Mouse (Mus musculus): ENCODE measurements at regions not wholly inside any gene's neighbourhood (a gene's known extent, or its start where the extent isn't known, plus 50 kb on each side); places are given as distances from the start of the nearest gene placed in this dataset.

DNA sequence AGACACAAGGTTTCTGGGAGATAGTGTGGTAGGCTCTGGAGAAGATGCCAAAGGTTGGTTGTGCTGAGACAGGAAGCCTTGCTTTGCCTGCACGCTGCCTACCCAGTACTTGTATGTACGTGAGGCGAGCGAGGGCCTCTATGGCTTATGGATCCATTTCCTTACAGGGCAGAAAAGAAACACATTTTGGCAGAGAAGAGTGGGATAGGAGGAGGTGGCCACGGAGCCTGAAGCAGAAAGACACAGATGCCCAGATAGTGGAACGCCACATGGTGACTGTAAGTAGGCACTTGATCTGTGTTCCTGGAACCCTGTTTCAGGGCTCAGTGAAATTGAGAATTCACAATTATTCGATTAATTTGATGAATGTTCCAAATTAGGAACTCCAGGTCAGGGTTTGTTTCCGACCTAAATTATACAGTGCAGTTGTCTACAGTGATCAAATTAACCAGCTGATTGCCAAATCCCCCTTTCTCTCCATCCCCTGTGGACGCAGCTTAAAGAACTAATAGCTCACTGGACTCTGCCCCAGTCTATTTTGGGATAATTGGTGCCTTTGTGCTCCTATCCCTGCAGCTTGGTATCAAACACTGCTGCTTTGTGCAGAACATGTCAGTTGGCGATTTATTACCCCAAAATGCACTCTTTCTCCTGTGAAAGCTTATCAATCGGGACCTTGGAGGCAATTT, 187.6 kb downstream of the Sox2 start:
- Histone ChIP-seq H3K4me3 (ENCODE audit: low read depth, low read length) (no peak overlapping the region), H3K36me3 (replicated peaks; ENCODE audit: control insufficient read depth, insufficient read depth, low read depth, low read length) (no peaks in the 10 kb centered on the region), H3K4me2 (ENCODE audit: low read depth, low read length) (no peak overlapping the region), H3K27ac (replicated peaks; ENCODE audit: low read depth, low read length) (no peak overlapping the region), H3K9ac (replicated peaks; ENCODE audit: low read length) (no peak overlapping the region), H3K9me3 (replicated peaks; ENCODE audit: control insufficient read depth, low read length) (no peaks in the 10 kb centered on the region), H3K27me3 (ENCODE audit: control insufficient read depth, insufficient read depth, low read length) (no peaks in the 10 kb centered on the region), H3K4me1 (ENCODE audit: control insufficient read depth, insufficient read depth, low read length) (no peaks in the 10 kb centered on the region)
- DNase-seq (ENCODE audit: low spot score), result peak; percentile 35
- ATAC-seq (replicated peaks; ENCODE audit: insufficient number of reproducible peaks, low FRiP score, low TSS enrichment, low read depth), result no peak
- 47% methylated on average over 11 of the region's 11 CpGs for WGBS

DNA sequence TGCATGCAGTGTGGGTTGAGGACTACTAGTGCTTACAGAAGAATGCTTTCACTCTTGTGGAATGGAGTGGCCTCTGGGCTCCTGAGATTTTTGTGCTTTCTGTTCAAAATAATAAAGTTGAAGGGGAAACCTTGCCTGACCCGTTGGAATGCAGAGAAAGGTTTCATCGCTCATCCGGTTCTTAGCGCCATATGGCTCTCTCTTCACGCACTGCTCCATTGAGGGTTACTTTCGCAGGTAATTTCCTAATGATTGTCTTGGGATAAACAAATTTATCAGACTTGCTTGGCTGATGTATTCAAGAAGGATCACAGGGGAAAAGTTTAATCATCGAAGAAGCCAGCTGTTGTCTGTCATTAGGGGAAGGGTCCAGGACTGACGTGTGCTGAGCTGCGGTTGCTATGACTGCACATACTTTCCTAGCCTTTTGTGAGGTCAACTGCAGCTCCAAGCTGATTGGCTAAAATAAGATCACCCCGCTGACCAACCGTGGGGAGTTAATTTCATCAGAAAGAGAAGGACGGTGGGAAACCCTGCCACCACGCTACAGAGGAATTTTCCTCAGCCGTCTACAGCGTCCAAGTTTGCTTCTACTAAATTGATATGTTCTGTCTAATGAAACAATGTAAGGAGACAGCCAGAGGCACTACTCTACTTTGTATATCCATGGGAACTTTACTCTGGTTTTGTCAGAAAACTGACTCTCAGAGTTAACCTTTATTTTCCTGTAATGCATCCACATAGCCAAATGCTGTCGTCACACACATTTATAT, 210.9 kb downstream of the Sox2 start:
- no peak overlapping the region for H3K27ac ChIP-seq (replicated peaks; ENCODE audit: low read depth, low read length)
- ATAC-seq (replicated peaks; ENCODE audit: insufficient number of reproducible peaks, low FRiP score, low TSS enrichment, low read depth) (no peak), DNase-seq (ENCODE audit: low spot score) (peak; percentile 10)
- no peaks in the 10 kb centered on the region for H3K9me3 ChIP-seq (replicated peaks; ENCODE audit: control insufficient read depth, low read length)
- H3K27me3 ChIP-seq (ENCODE audit: control insufficient read depth, insufficient read depth, low read length), result no peaks in the 10 kb centered on the region
- no peak overlapping the region for H3K9ac ChIP-seq (replicated peaks; ENCODE audit: low read length)
- H3K4me1 ChIP-seq (ENCODE audit: control insufficient read depth, insufficient read depth, low read length), result no peaks in the 10 kb centered on the region
- H3K4me2 ChIP-seq (ENCODE audit: low read depth, low read length), result no peak overlapping the region
- no peaks in the 10 kb centered on the region for H3K36me3 ChIP-seq (replicated peaks; ENCODE audit: control insufficient read depth, insufficient read depth, low read depth, low read length)
- WGBS, result 70% methylated on average over 16 of the region's 16 CpGs
- H3K4me3 ChIP-seq (ENCODE audit: low read depth, low read length), result no peak overlapping the region

DNA sequence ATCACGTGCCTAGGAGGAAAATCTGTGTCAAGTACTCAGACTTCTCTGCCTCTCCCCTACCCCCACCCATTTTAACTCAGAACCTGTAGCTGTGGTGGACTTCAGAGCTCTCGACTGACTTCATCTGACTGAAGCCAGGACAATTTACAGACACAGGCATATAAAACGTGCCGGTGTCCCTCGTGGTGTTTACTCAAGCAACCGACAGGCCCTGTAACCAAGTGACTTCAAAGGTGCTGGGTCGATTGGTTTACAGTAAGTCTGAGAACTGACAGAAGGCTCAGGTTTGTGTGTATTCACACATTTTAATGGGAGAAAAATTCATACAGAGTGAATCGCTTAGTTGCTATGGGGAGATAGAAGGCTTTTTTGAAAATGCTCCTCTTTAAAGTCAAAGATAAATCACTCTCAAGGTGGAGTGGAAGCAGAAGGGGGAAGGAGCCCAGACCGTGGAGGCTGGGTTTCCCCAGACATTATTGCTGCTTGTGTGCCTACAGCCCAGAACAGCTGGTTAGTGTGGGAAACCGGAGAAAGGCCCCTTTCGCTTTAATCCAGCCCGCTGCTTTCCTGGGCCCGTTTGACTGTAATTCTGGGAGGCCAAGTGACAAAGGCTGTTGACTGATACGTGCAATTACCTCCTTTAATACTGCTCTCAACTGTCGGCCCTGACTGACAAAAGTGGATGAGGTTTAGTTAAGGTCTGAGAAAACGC, 218.6 kb downstream of the Sox2 start:
- Histone ChIP-seq H3K9me3 (replicated peaks; ENCODE audit: control insufficient read depth, low read length) (no peaks in the 10 kb centered on the region), H3K4me2 (ENCODE audit: low read depth, low read length) (no peak overlapping the region), H3K36me3 (replicated peaks; ENCODE audit: control insufficient read depth, insufficient read depth, low read depth, low read length) (no peaks in the 10 kb centered on the region), H3K27me3 (ENCODE audit: control insufficient read depth, insufficient read depth, low read length) (no peaks in the 10 kb centered on the region), H3K4me1 (ENCODE audit: control insufficient read depth, insufficient read depth, low read length) (no peaks in the 10 kb centered on the region), H3K27ac (replicated peaks; ENCODE audit: low read depth, low read length) (no peak overlapping the region), H3K9ac (replicated peaks; ENCODE audit: low read length) (no peak overlapping the region), H3K4me3 (ENCODE audit: low read depth, low read length) (no peak overlapping the region)
- DNase-seq (ENCODE audit: low spot score) (peak; percentile 56), ATAC-seq (replicated peaks; ENCODE audit: insufficient number of reproducible peaks, low FRiP score, low TSS enrichment, low read depth) (no peak; the same call in 1 of the 2 replicates)
- WGBS, result 46% methylated on average over 16 of the region's 16 CpGs

DNA sequence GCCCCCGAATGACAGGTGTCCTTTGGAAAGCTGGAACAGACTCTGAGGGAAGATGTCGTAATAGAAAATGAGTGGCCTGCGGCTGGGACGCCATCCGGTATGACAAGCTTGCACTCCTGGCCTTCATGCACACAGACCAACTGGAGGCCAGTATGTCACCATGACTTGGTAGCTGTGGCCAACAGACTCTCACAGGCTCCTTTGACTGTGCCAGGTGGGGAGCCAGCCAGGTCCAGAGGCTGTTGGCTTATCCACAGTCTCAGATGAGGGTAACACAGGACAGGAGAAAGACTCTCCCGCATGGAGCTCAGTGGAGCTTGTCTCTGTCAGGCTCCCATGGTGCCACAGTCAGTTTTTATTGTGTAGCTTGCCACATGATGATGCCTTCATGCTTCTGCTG, 219.7 kb downstream of the Sox2 start:
- H3K4me1 ChIP-seq (ENCODE audit: control insufficient read depth, insufficient read depth, low read length), result no peaks in the 10 kb centered on the region
- H3K27me3 ChIP-seq (ENCODE audit: control insufficient read depth, insufficient read depth, low read length), result no peaks in the 10 kb centered on the region
- H3K36me3 ChIP-seq (replicated peaks; ENCODE audit: control insufficient read depth, insufficient read depth, low read depth, low read length), result no peaks in the 10 kb centered on the region
- no peak overlapping the region; the same call in 1 of the 2 replicates for H3K9ac ChIP-seq (replicated peaks; ENCODE audit: low read length)
- H3K27ac ChIP-seq (replicated peaks; ENCODE audit: low read depth, low read length), result no peak overlapping the region
- 91% methylated on average over 6 of the region's 6 CpGs for WGBS
- DNase-seq (ENCODE audit: low spot score) (no peak), ATAC-seq (replicated peaks; ENCODE audit: insufficient number of reproducible peaks, low FRiP score, low TSS enrichment, low read depth) (no peak)
- H3K4me2 ChIP-seq (ENCODE audit: low read depth, low read length), result no peak overlapping the region
- H3K9me3 ChIP-seq (replicated peaks; ENCODE audit: control insufficient read depth, low read length), result no peaks in the 10 kb centered on the region
- H3K4me3 ChIP-seq (ENCODE audit: low read depth, low read length), result no peak overlapping the region

DNA sequence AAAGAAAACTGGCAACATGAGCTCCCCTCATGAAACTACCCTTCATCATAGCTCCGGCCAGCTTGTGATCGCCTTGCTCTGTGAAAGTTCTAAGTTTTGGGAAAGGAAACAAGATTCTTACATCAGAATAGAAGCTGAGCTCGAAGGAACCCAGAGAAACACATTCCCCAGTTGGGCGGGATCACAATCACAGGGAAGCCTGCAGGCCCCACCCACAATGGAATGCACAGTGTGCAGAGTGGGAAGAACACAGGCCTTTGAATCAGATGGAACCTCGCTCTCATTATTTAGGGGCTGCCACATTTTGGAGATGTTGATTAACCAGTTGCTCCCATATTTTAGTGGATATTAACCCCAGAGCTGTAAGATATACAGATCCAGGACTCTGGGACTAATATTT, 234.9 kb downstream of the Sox2 start:
- H3K4me1 ChIP-seq (ENCODE audit: control insufficient read depth, insufficient read depth, low read length), result no peaks in the 10 kb centered on the region
- no peaks in the 10 kb centered on the region for H3K9me3 ChIP-seq (replicated peaks; ENCODE audit: control insufficient read depth, low read length)
- 80% methylated on average over 5 of the region's 5 CpGs for WGBS
- no peak overlapping the region for H3K4me3 ChIP-seq (ENCODE audit: low read depth, low read length)
- DNase-seq (ENCODE audit: low spot score), result no peak
- H3K27me3 ChIP-seq (ENCODE audit: control insufficient read depth, insufficient read depth, low read length), result no peaks in the 10 kb centered on the region
- no peak overlapping the region for H3K27ac ChIP-seq (replicated peaks; ENCODE audit: low read depth, low read length)
- no peak overlapping the region for H3K4me2 ChIP-seq (ENCODE audit: low read depth, low read length)
- no peaks in the 10 kb centered on the region for H3K36me3 ChIP-seq (replicated peaks; ENCODE audit: control insufficient read depth, insufficient read depth, low read depth, low read length)
- no peak overlapping the region for H3K9ac ChIP-seq (replicated peaks; ENCODE audit: low read length)
- no peak for ATAC-seq (replicated peaks; ENCODE audit: insufficient number of reproducible peaks, low FRiP score, low TSS enrichment, low read depth)

DNA sequence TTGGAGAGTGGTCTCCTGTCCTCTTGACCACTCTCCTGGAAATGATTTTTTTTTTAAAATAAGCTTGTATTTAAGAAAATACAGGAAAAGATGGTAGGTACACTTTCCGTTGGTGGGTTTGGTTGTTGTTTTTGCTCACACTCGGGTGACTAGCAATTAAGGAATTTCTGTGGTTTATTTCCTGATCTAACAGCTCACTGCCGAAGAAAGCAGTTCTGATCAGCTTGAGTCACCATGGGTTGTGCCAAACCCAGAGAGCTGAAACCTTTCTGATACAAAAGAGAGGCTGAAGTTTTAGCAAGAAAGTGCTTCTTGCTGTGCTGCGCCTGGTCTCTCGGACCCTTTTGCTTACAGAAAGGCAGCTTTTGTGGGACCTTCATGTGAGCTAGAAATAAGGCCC, 243.2 kb downstream of the Sox2 start:
- Histone ChIP-seq H3K9ac (replicated peaks; ENCODE audit: low read length) (no peak overlapping the region), H3K4me3 (ENCODE audit: low read depth, low read length) (no peak overlapping the region), H3K27ac (replicated peaks; ENCODE audit: low read depth, low read length) (no peak overlapping the region), H3K27me3 (ENCODE audit: control insufficient read depth, insufficient read depth, low read length) (no peaks in the 10 kb centered on the region), H3K9me3 (replicated peaks; ENCODE audit: control insufficient read depth, low read length) (no peaks in the 10 kb centered on the region), H3K4me1 (ENCODE audit: control insufficient read depth, insufficient read depth, low read length) (no peaks in the 10 kb centered on the region), H3K4me2 (ENCODE audit: low read depth, low read length) (no peak overlapping the region), H3K36me3 (replicated peaks; ENCODE audit: control insufficient read depth, insufficient read depth, low read depth, low read length) (no peaks in the 10 kb centered on the region)
- ATAC-seq (replicated peaks; ENCODE audit: insufficient number of reproducible peaks, low FRiP score, low TSS enrichment, low read depth) (no peak), DNase-seq (ENCODE audit: low spot score) (no peak)
- 86% methylated on average over 5 of the region's 5 CpGs for WGBS

DNA sequence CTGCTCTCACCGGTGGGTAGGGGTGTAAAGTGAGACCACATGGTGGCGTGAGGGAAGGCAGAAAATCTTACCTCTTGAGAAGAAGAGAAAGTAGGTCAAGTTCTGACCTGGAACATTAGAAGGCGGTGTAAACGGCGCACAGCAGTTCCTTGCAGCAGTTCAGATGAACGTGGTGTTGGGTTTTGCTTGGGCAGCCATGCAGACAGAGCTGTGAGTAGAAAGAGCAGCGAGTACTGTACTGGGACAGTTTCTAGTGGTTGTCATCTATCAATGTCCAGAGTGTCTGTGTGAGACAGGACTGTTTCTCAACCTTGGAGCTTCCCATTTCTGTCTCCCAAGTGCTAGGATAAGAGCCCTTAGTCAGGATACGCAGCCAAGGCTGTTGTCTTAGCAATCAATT, 252.9 kb downstream of the Sox2 start:
- Histone ChIP-seq H3K4me1 (ENCODE audit: control insufficient read depth, insufficient read depth, low read length) (no peaks in the 10 kb centered on the region), H3K36me3 (replicated peaks; ENCODE audit: control insufficient read depth, insufficient read depth, low read depth, low read length) (no peaks in the 10 kb centered on the region), H3K27me3 (ENCODE audit: control insufficient read depth, insufficient read depth, low read length) (no peaks in the 10 kb centered on the region), H3K4me2 (ENCODE audit: low read depth, low read length) (no peak overlapping the region), H3K9me3 (replicated peaks; ENCODE audit: control insufficient read depth, low read length) (no peaks in the 10 kb centered on the region), H3K4me3 (ENCODE audit: low read depth, low read length) (no peak overlapping the region), H3K27ac (replicated peaks; ENCODE audit: low read depth, low read length) (no peak overlapping the region), H3K9ac (replicated peaks; ENCODE audit: low read length) (no peak overlapping the region)
- 84% methylated on average over 8 of the region's 8 CpGs for WGBS
- no peak for ATAC-seq (replicated peaks; ENCODE audit: insufficient number of reproducible peaks, low FRiP score, low TSS enrichment, low read depth)
- no peak for DNase-seq (ENCODE audit: low spot score)

DNA sequence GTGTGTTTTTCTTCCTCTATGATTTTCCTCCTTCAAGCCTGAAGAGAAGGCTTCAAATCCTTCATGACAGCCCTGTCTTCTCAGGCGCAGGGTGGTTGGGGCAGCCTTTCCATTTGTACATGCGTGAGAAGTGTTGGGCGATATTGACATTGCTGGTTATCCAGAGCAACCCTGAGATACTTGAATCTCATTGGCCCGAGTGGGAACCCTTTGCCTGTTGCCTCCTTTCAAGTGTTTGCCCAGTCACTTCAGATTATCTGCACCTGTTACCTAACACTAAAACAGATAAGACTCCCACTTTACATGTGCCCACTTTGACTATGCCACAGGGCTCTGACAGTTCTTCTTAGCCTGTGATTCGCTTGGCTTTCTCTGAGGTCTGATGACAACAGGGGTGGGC, 258.3 kb downstream of the Sox2 start:
- ATAC-seq (replicated peaks; ENCODE audit: insufficient number of reproducible peaks, low FRiP score, low TSS enrichment, low read depth) (no peak), DNase-seq (ENCODE audit: low spot score) (no peak)

More for the DNA sequence above, 258.3 kb downstream of the Sox2 start:
- Histone ChIP-seq H3K9me3 (replicated peaks; ENCODE audit: control insufficient read depth, low read length) (no peaks in the 10 kb centered on the region), H3K27me3 (ENCODE audit: control insufficient read depth, insufficient read depth, low read length) (no peaks in the 10 kb centered on the region), H3K4me3 (ENCODE audit: low read depth, low read length) (no peak overlapping the region), H3K4me1 (ENCODE audit: control insufficient read depth, insufficient read depth, low read length) (no peaks in the 10 kb centered on the region), H3K36me3 (replicated peaks; ENCODE audit: control insufficient read depth, insufficient read depth, low read depth, low read length) (no peaks in the 10 kb centered on the region), H3K4me2 (ENCODE audit: low read depth, low read length) (no peak overlapping the region), H3K27ac (replicated peaks; ENCODE audit: low read depth, low read length) (no peak overlapping the region), H3K9ac (replicated peaks; ENCODE audit: low read length) (no peak overlapping the region)
- WGBS, result 88% methylated on average over 5 of the region's 5 CpGs
